Mouse (Mus musculus): ENCODE results near the gene Chpf. TPM values are rescaled to one million over a fixed set of nuclear protein-coding genes. Genes with fewer than 3 reads are reported as not detected.
A peak's percentile ranks its signal among the peaks of the same experiment; 100 is the strongest.

Gene Chpf
- total RNA-seq, 4 experiments from 2014 or later: 56.6 to 72.7 (median 67.0) TPM

GRCm38 (mm10) chr1:75498897-75499296 is 19.8 kb upstream of the Chpf start:
- DNase-seq: no peak

GRCm38 (mm10) chr1:75494878-75495548 is 15.9 kb upstream of the Chpf start:
- no peak for DNase-seq

- no peak for DNase-seq
Observed at GRCm38 (mm10) chr1:75492579-75493170, 13.6 kb upstream of the Chpf start.

GRCm38 (mm10) chr1:75490785-75491551 is 11.9 kb upstream of the Chpf start:
- DNase-seq: no peak

- peak; percentile 78 for DNase-seq
Observed at GRCm38 (mm10) chr1:75487405-75488161, 8.5 kb upstream of the Chpf start.

- DNase-seq: no peak
Observed at GRCm38 (mm10) chr1:75487040-75487404, 7.9 kb upstream of the Chpf start.

- no peak for DNase-seq
Observed at GRCm38 (mm10) chr1:75486561-75486960, 7.5 kb upstream of the Chpf start.

GRCm38 (mm10) chr1:75480735-75481134 is 1.6 kb upstream of the Chpf start:
- DNase-seq: no peak

GRCm38 (mm10) chr1:75480036-75480435 is 929 bp upstream of the Chpf start:
- DNase-seq: no peak

- no peak for DNase-seq
Observed at GRCm38 (mm10) chr1:75479635-75479989, 505 bp upstream of the Chpf start.

- peak; percentile 50 for DNase-seq
Observed at GRCm38 (mm10) chr1:75478497-75478896, 610 bp downstream of the Chpf start.

GRCm38 (mm10) chr1:75477966-75478290 is 1.2 kb downstream of the Chpf start:
- DNase-seq: no peak

- DNase-seq: peak; percentile 76
Observed at GRCm38 (mm10) chr1:75477264-75477965, 1.7 kb downstream of the Chpf start.

- no peak for DNase-seq
Observed at GRCm38 (mm10) chr1:75476441-75476840, 2.7 kb downstream of the Chpf start.

GRCm38 (mm10) chr1:75469287-75469825 is 9.8 kb downstream of the Chpf start:
- peak; percentile 71 for DNase-seq

- DNase-seq: peak; percentile 72
Observed at GRCm38 (mm10) chr1:75467215-75467927, 11.7 kb downstream of the Chpf start.

GRCm38 (mm10) chr1:75463652-75464204 is 15.4 kb downstream of the Chpf start:
- no peak for DNase-seq

- no peak for DNase-seq
Observed at GRCm38 (mm10) chr1:75462636-75463035, 16.5 kb downstream of the Chpf start.

GRCm38 (mm10) chr1:75460297-75460696 is 18.8 kb downstream of the Chpf start:
- no peak for DNase-seq

GRCm38 (mm10) chr1:75458789-75459684 is 20.1 kb downstream of the Chpf start:
- DNase-seq: no peak

Data from adrenal gland, adult 8-10 months (tissue).